Mouse (Mus musculus) cortical plate, adult 2 months (tissue): ENCODE results near the gene Lyst. TPM values are rescaled to one million over a fixed set of nuclear protein-coding genes. Genes with fewer than 3 reads are reported as not detected.

Experiments
- H3K27ac ChIP-seq: fragments of 200-500 bp; 2 replicates; pipeline ENCODE4 v1.5.1; 2012; ENCODE audit warnings: low read length, control low read depth, inconsistent platforms; ENCODE audit not compliant: insufficient read depth
- H3K4me1 ChIP-seq: fragments of 200-500 bp; 2 replicates; pipeline ENCODE4 v1.6.1; 2011; ENCODE audit warnings: low read length; ENCODE audit not compliant: control insufficient read depth, insufficient read depth
- H3K4me3 ChIP-seq: fragments of 200-500 bp; 2 replicates; pipeline ENCODE4 v1.5.1; 2011; ENCODE audit warnings: mild to moderate bottlenecking, low read length, control low read depth; ENCODE audit not compliant: insufficient read depth
- CTCF ChIP-seq: fragments of 200-500 bp; IDR thresholded peaks from 2 replicates; pipeline ENCODE4 v1.5.1; 2011; ENCODE audit warnings: mild to moderate bottlenecking, control low read depth, low read length; ENCODE audit not compliant: insufficient read depth; ENCODE audit errors: extremely low read depth
- POLR2A ChIP-seq: fragments of 200-500 bp; IDR thresholded peaks from 2 replicates; pipeline ENCODE4 v1.6.1; 2011; ENCODE audit warnings: mild to moderate bottlenecking, low read length, control low read depth; ENCODE audit not compliant: insufficient read depth; ENCODE audit errors: extremely low read depth
- polyA plus RNA-seq: library from polyadenylated mRNA; depleted of rRNA; stranded (reverse); fragments of >200 nt; gene quantifications from 2 replicates; pipeline ENCODE4 v1.2.3, GENCODE M21; 2012

Gene Lyst
- polyA plus RNA-seq, 1 experiment: 11.5 TPM

- H3K27ac ChIP-seq: no peak overlapping the region
- H3K4me3 ChIP-seq: no peak overlapping the region
- H3K4me1 ChIP-seq: no peaks in the 10 kb centered on the region
- TF ChIP-seq CTCF: no peak
- no peak for TF ChIP-seq POLR2A
Measured at GRCm38 (mm10) chr13:13745911-13746310, 155.7 kb downstream of the Lyst start.

GRCm38 (mm10) chr13:13775778-13776494 is 185.7 kb downstream of the Lyst start:
- TF ChIP-seq POLR2A: no peak
- Histone ChIP-seq H3K4me1 (no peaks in the 10 kb centered on the region), H3K4me3 (no peak overlapping the region), H3K27ac (no peak overlapping the region)

- Histone ChIP-seq H3K27ac (no peak overlapping the region), H3K4me1 (no peaks in the 10 kb centered on the region), H3K4me3 (no peak overlapping the region)
- TF ChIP-seq CTCF (no peak), POLR2A (no peak)
Measured at GRCm38 (mm10) chr13:13777052-13777451, 186.9 kb downstream of the Lyst start.

- H3K4me1 ChIP-seq: no peaks in the 10 kb centered on the region
- H3K4me3 ChIP-seq: no peak overlapping the region
- TF ChIP-seq POLR2A (no peak), CTCF (no peak)
- no peak overlapping the region for H3K27ac ChIP-seq
Measured at GRCm38 (mm10) chr13:13777696-13778095, 187.5 kb downstream of the Lyst start.

- Histone ChIP-seq H3K4me3 (no peak overlapping the region), H3K4me1 (no peaks in the 10 kb centered on the region), H3K27ac (no peak overlapping the region)
- TF ChIP-seq POLR2A (no peak), CTCF (no peak)
Measured at GRCm38 (mm10) chr13:13778837-13779458, 188.8 kb downstream of the Lyst start.

- TF ChIP-seq POLR2A (no peak), CTCF (no peak)
- no peak overlapping the region for H3K27ac ChIP-seq
- no peaks in the 10 kb centered on the region for H3K4me1 ChIP-seq
- H3K4me3 ChIP-seq: no peak overlapping the region
Measured at GRCm38 (mm10) chr13:13780271-13780670, 190.1 kb downstream of the Lyst start.

GRCm38 (mm10) chr13:13781026-13781425 is 190.8 kb downstream of the Lyst start:
- H3K4me3 ChIP-seq: no peak overlapping the region
- no peaks in the 10 kb centered on the region for H3K4me1 ChIP-seq
- H3K27ac ChIP-seq: no peak overlapping the region
- TF ChIP-seq POLR2A: no peak
- TF ChIP-seq CTCF: no peak

GRCm38 (mm10) chr13:13783296-13783695 is 193.1 kb downstream of the Lyst start:
- TF ChIP-seq POLR2A (no peak), CTCF (no peak)
- Histone ChIP-seq H3K4me1 (no peaks in the 10 kb centered on the region), H3K27ac (no peak overlapping the region), H3K4me3 (peak overlapping the region; percentile 49; the same call in 1 of the 2 replicates)

GRCm38 (mm10) chr13:13783894-13784419 is 193.8 kb downstream of the Lyst start, which contains the start of gene Gng4:
Gng4 (plus strand) TSS chr13:13784059.
- H3K27ac ChIP-seq: 0 out of 2 replicates have a peak within 1 kb of the TSS, but pooled peaks have one; percentile 15
- peak within 1 kb of the TSS; percentile 49 for H3K4me3 ChIP-seq
- no peaks in the 10 kb centered on the region for H3K4me1 ChIP-seq
- TF ChIP-seq POLR2A: no peak; the same call in 1 of the 2 replicates
- TF ChIP-seq CTCF: no peak
